Mouse (Mus musculus) erythroblast, embryonic 14.5 days (primary cell): Measurements from ENCODE around the gene Itgb3bp. TPM values are rescaled to one million over a fixed set of nuclear protein-coding genes. Genes with fewer than 3 reads are reported as not detected.

Source experiments
- H3K27me3 ChIP-seq: 2 replicates; pipeline ENCODE4 v1.6.1; 2012; ENCODE audit warnings: inconsistent platforms; ENCODE audit not compliant: control insufficient read depth
- H3K36me3 ChIP-seq: 2 replicates; pipeline ENCODE4 v1.6.1; 2012; ENCODE audit warnings: mild to moderate bottlenecking, inconsistent platforms; ENCODE audit not compliant: control insufficient read depth
- H3K4me1 ChIP-seq: 2 replicates; pipeline ENCODE4 v1.6.1; 2012; ENCODE audit warnings: inconsistent platforms; ENCODE audit not compliant: control insufficient read depth
- H3K4me3 ChIP-seq: replicated peaks from 2 replicates; pipeline ENCODE3; 2012; ENCODE audit warnings: moderate library complexity, mild to moderate bottlenecking, inconsistent platforms
- H3K9me3 ChIP-seq: 2 replicates; pipeline ENCODE4 v1.6.1; 2012; ENCODE audit warnings: low read length, inconsistent platforms, mixed read lengths; ENCODE audit not compliant: control insufficient read depth
- GATA1 ChIP-seq: IDR thresholded peaks from 2 replicates; pipeline ENCODE4 v1.6.1; 2012; ENCODE audit warnings: low read length, inconsistent platforms, mixed read lengths
- TAL1 ChIP-seq: IDR thresholded peaks from 3 replicates; pipeline ENCODE4 v1.6.1; 2012; ENCODE audit warnings: low read length, inconsistent platforms, mixed read lengths
- polyA plus RNA-seq: library from polyadenylated mRNA; stranded (reverse); fragments of >175 nt; gene quantifications from 2 replicates; pipeline ENCODE4 v1.2.3, GENCODE M21; 2012

The Itgb3bp gene
- polyA plus RNA-seq, 1 experiment = 0.23 TPM

DNA sequence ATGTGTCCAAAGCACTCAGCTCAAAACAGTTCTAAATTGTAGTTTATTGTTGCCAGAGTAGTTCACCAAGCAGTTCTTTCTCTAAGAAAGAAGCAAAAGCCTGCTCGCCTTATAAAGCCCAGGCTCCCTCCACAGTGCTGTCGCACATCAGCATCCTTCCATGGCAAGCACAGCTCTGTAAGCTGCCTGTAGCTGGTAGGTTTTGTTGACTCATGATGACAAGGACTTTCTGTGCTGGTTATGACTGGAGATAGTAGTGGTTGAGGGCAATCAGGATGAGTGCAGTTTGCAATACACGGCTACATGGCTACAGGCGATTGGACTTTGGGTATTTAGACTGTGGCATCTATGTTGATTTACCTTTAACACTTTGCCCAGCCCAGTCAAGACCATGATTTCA, 3.2 kb downstream of the Itgb3bp start:
- H3K36me3 ChIP-seq = no peaks in the 10 kb centered on the region
- no peak overlapping the region for H3K4me3 ChIP-seq
- peaks cover 34% of the 10 kb centered on the region for H3K4me1 ChIP-seq
- H3K27me3 ChIP-seq = peaks cover 13% of the 10 kb centered on the region
- H3K9me3 ChIP-seq = no peaks in the 10 kb centered on the region
- TF ChIP-seq GATA1 = no peak
- no peak for TF ChIP-seq TAL1

DNA sequence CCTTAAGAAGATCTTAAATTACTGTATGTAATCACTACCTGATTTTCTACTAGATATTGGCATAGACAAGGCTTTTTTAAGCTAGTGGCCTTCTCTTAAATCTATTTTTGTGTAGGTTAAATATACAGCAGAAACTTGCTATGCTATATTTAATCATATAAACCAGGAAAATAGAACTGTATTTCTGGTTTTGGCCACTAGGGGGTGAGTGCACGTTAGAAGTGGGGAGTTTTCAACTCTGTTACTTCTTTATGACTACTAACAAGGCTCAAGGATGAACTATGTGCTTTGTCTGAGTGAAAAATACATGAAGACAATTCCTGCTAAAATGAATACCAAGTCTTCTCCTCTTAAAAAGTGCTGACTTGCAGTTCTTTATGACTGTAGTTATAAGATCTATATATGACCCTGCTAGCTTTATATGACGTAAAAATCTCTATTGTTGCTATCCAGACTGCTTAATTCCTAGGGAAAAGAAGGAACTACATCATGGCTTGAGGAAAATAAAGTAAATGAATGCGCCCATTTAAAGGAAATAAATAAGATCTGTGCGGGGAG, 15.6 kb downstream of the Itgb3bp start:
- H3K36me3 ChIP-seq = no peaks in the 10 kb centered on the region; the same call in 1 of the 2 replicates
- H3K4me1 ChIP-seq = no peaks in the 10 kb centered on the region
- H3K4me3 ChIP-seq = no peak overlapping the region
- TF ChIP-seq GATA1 (no peak), TAL1 (no peak)
- no peaks in the 10 kb centered on the region for H3K27me3 ChIP-seq
- H3K9me3 ChIP-seq = no peaks in the 10 kb centered on the region

DNA sequence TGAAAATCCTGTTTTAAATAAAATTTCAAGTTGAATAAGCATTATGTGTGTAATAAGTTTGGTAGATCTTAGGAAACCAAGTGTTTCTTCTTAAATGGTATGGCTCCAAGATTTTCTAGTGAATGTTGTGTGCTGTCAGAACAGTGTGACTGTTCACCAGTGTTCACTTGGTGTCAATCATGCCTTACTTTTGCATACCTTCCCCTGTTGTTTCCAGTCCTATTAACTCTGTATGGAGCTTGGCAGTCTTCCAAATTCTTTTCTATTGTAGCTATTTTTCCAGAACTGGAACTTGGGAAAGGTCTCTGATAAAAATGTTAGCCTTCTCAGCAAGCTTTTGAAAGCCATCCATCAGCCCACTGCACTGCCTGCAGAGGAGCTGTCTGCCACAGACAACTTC, 47.2 kb downstream of the Itgb3bp start:
- Histone ChIP-seq H3K4me3 (no peak overlapping the region), H3K27me3 (no peaks in the 10 kb centered on the region), H3K36me3 (no peaks in the 10 kb centered on the region), H3K4me1 (no peaks in the 10 kb centered on the region), H3K9me3 (no peaks in the 10 kb centered on the region)
- TF ChIP-seq TAL1 = no peak
- TF ChIP-seq GATA1 = no peak

DNA sequence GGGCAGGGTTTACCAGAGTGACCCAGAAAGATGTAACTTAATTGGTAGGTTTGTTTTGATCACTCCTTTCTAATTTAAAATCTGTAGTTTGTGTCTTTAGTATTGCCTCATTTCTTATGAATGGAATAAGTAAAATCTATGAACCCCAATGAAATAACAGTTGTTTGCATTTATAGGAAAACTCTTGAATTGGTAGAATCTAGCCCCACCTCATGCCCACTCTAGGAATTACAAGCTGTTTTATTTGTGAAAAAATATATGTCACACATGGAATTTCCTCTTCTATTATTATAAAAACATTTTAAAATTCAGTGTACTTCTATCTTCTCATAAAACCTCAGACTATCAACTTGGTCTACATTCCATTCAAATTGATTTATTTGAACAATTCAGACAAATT, 47.7 kb downstream of the Itgb3bp start:
- H3K4me3 ChIP-seq = no peak overlapping the region

DNA sequence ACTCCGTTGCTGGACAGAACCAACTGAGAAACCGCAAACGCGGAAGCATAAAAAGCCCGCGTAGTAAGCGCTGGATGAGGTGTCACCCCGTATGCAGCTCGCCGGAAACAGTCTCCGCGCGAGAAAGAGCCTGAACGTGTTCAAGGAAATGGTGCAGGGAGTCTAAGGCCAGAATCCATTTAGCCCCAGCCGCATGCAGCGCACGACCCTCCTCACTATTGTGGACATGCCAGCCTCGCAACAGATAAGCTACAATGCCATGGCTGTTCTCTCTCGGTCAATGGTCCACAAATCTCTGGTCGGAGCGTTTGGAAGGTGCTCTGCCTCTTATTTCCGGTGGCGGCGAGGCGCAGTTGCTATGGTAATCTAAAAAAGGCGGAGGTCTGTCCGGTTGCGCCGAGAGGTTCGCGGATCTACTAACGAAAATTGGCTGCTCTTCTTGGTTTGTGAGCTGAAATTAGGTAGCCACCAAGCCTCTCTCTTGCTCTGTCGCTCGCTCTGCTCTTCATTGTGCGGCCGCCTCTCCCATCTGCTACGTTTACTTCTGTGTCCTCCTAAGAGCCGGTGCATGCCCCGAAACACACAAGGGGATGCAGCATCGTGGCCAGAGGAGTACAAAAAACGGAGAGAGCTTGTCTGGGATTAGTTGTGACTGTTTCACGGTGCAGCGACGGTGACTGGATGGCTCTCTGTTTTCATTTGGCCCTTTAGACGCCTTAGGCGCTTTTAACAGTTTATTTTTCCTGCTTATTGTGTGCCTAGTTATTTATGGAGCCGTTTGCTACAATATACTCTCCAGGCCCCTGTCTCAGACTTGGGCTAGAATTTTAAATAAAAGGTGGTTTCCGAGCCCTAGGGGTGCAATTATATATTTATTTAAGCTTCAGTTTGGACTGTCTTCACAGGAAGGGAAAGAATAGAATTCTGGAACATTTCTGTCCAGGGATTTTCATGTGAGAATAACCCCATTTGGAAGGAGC, 100.2 kb downstream of the Itgb3bp start, which contains the start of gene Efcab7:
Gene Efcab7 (plus strand): TSS at position 105 of the 980 bp plus-strand sequence.
- H3K36me3 ChIP-seq = peaks cover 3% of the 10 kb centered on the region

More for the DNA sequence above, 47.7 kb downstream of the Itgb3bp start:
- no peaks in the 10 kb centered on the region for H3K36me3 ChIP-seq
- no peak for TF ChIP-seq TAL1
- no peak for TF ChIP-seq GATA1
- H3K4me1 ChIP-seq = no peaks in the 10 kb centered on the region
- H3K27me3 ChIP-seq = no peaks in the 10 kb centered on the region
- no peaks in the 10 kb centered on the region for H3K9me3 ChIP-seq

DNA sequence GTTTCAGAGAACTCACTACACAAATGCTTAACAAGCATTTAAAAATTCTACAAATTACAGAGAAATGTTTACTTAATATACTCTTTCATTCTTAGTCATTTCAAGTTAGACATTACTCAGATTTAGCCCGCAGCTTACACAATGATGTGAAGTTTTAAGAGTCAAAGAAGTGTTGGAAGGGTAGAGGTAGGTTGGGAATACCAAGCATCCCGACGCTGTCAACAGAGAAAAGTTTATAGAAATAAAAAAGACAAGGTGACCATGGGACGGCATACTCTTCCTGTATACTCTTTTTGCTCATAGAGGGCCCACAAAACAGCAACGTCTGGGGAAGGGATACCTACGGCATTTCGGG, 100.9 kb downstream of the Itgb3bp start:
- TF ChIP-seq TAL1 = no peak
- no peak for TF ChIP-seq GATA1
- Histone ChIP-seq H3K9me3 (no peaks in the 10 kb centered on the region), H3K27me3 (no peaks in the 10 kb centered on the region), H3K36me3 (peaks cover 3% of the 10 kb centered on the region), H3K4me3 (peak overlapping the region; percentile 69), H3K4me1 (peaks cover 18% of the 10 kb centered on the region)

More for the DNA sequence above, 100.2 kb downstream of the Itgb3bp start, which contains the start of gene Efcab7:
- TF ChIP-seq GATA1 (no peak), TAL1 (no peak)
- Histone ChIP-seq H3K4me3 (peak within 1 kb of the TSS; percentile 69), H3K4me1 (peaks cover 18% of the 10 kb centered on the region), H3K27me3 (no peaks in the 10 kb centered on the region), H3K9me3 (no peaks in the 10 kb centered on the region)

DNA sequence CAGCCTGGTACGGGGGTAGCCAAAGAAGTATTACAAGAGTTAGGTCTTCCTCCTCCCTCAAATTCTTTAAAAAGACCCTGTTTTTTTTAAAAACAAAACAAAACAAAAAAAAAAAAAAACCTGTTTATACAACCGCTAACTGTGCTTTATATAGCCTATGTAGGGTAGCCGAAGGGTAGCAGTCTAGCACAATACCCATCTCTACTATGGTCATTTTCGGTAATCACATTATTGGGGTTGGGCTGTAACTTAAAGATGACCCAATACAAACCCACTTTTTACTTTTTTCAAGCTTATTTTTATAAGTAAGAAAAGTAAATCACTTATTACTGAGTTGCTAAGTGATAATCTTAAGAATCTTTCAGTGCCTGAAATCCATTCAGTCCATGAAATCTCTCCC, 101.3 kb downstream of the Itgb3bp start:
- peak overlapping the region; percentile 69 for H3K4me3 ChIP-seq
- TF ChIP-seq TAL1 (no peak), GATA1 (no peak)
- H3K36me3 ChIP-seq = peaks cover 3% of the 10 kb centered on the region
- no peaks in the 10 kb centered on the region for H3K27me3 ChIP-seq
- no peaks in the 10 kb centered on the region for H3K9me3 ChIP-seq
- H3K4me1 ChIP-seq = peaks cover 18% of the 10 kb centered on the region

DNA sequence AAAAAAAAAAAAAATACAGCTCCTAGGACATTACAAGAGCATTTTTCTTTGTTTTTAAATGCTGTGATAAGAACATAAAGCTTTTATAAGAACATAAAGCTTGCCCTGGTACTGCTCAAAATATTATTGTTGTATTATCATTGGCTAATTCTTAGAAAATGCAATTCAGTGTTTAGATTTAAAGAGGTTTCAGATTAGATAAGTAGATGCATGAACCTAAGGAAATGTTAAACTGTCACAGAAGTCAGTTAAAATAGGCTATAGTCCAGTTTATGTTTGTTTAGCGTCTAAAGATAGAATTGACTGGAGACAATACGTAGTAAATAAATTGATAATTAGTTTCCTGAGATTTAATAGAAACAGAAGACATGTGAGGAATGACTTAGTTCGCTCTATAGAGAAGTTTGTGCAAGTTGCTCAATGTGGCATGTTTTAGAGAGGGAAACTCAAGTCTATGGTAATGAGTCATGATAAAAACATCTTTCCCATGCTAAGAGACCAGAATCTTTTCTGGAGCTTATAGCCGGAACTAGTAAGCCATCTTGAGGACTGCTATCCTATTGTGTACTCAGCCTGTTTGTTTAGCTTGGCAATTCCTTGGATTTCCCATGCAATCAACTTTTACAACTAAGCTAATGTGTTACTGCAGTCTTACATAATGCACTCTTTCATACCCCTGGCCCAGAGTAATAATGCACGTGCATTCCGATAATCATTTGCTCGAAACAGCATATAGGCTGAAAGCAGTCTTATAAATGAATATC, 112.7 kb downstream of the Itgb3bp start:
- no peaks in the 10 kb centered on the region for H3K9me3 ChIP-seq
- H3K27me3 ChIP-seq = no peaks in the 10 kb centered on the region
- H3K36me3 ChIP-seq = no peaks in the 10 kb centered on the region
- no peaks in the 10 kb centered on the region for H3K4me1 ChIP-seq
- H3K4me3 ChIP-seq = no peak overlapping the region
- no peak for TF ChIP-seq TAL1
- TF ChIP-seq GATA1 = no peak

DNA sequence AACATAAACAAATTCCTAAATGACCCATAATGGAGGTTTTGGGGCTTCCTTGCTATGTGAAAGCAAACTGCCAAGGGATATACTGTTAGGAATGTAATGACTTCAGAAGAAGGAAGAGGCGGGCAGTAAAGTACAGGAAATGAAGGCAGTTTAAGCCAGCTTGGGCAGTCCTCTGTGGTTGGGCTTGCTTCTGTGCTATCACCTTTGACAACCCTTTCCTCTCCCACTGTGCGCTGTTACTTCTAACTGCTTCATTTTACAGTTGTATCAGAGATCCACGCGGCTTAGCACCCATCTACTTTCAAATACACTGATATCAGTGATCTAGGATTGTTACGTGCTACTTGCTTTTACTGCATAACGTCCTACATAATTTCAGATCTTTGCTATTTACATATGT, 137.2 kb downstream of the Itgb3bp start:
- TF ChIP-seq GATA1 = no peak
- no peak for TF ChIP-seq TAL1
- Histone ChIP-seq H3K9me3 (no peaks in the 10 kb centered on the region), H3K4me3 (no peak overlapping the region), H3K36me3 (no peaks in the 10 kb centered on the region), H3K4me1 (no peaks in the 10 kb centered on the region), H3K27me3 (no peaks in the 10 kb centered on the region)
